Mouse (Mus musculus) layer of hippocampus, postnatal 10 days (tissue): Measurements from ENCODE around the gene Slc17a3. TPM values are rescaled to one million over a fixed set of nuclear protein-coding genes. Genes with fewer than 3 reads are reported as not detected.

Experiments used
- DNase-seq, 2 experiments: peaks; one replicate each; pipeline ENCODE4 v3.0.0; 2021; ENCODE audit warnings: low spot score in 2 of 2
- total RNA-seq, 2 experiments: library from RNA; stranded (reverse); gene quantifications; 2 replicates each; pipeline ENCODE4 v1.2.3; 2021

The Slc17a3 gene
- total RNA-seq, 2 experiments from 2014 or later = not detected

GRCm38 (mm10) chr13:23873141-23873540, 33.9 kb downstream of the Slc17a3 start:
- DNase-seq = no peak

- no peak for DNase-seq
Measured at GRCm38 (mm10) chr13:23879106-23879505, 39.9 kb downstream of the Slc17a3 start.

GRCm38 (mm10) chr13:23879636-23880035, 40.4 kb downstream of the Slc17a3 start:
- no peak for DNase-seq

- DNase-seq = no peak
Measured at GRCm38 (mm10) chr13:23885540-23885939, 46.3 kb downstream of the Slc17a3 start.

- DNase-seq = no peak
Measured at GRCm38 (mm10) chr13:23887026-23887725, 47.9 kb downstream of the Slc17a3 start.

- DNase-seq = no peak
Measured at GRCm38 (mm10) chr13:23889011-23889605, 49.9 kb downstream of the Slc17a3 start.

- no peak for DNase-seq
Measured at GRCm38 (mm10) chr13:23892592-23893268, 53.5 kb downstream of the Slc17a3 start.

GRCm38 (mm10) chr13:23893269-23893593, 54.0 kb downstream of the Slc17a3 start:
- no peak for DNase-seq

- no peak for DNase-seq
Measured at GRCm38 (mm10) chr13:23898242-23898641, 59.0 kb downstream of the Slc17a3 start.

- no peak for DNase-seq
Measured at GRCm38 (mm10) chr13:23906906-23907305, 67.7 kb downstream of the Slc17a3 start.

- DNase-seq = no peak
Measured at GRCm38 (mm10) chr13:23910121-23910520, 70.9 kb downstream of the Slc17a3 start.

Other genes with a start within 250 kb of the Slc17a3 start
- 1 to 10 TPM; 6.7 to 8.4 TPM for gene Hist1h2be, start 218.3 kb upstream of the Slc17a3 start, total RNA-seq
- 10 to 100 TPM; 69.3 to 81.5 TPM for gene Hist1h1e, start 216.9 kb upstream of the Slc17a3 start, total RNA-seq
- 1 to 10 TPM; 2.6 to 3.3 TPM for gene Hist1h2ac, start 155.5 kb upstream of the Slc17a3 start, total RNA-seq
- gene Hist1h2bc, start 155.2 kb upstream of the Slc17a3 start, total RNA-seq = 10 to 100 TPM; 27.9 to 28.0 TPM
- not detected for gene Hist1h1t, start 143.6 kb upstream of the Slc17a3 start, total RNA-seq
- 100 to 1,000 TPM; 102 to 111 TPM for gene Hist1h4c, start 141.0 kb upstream of the Slc17a3 start, total RNA-seq
- 1 to 10 TPM; 3.4 to 5.9 TPM for gene Hfe, start 128.6 kb upstream of the Slc17a3 start, total RNA-seq
- 100 to 1,000 TPM in 1 of 2 experiments, 10 to 100 TPM in 1; 87.1 to 106 TPM for gene Hist1h1c, start 100.6 kb upstream of the Slc17a3 start, total RNA-seq
- gene Hist1h3c, start 93.8 kb upstream of the Slc17a3 start, total RNA-seq = 10 to 100 TPM; 23.5 to 26.8 TPM
- gene Hist1h2bb, start 92.7 kb upstream of the Slc17a3 start, total RNA-seq = 10 to 100 TPM; 38.1 to 45.9 TPM
- 10 to 100 TPM; 65.7 to 68.4 TPM for gene Hist1h2ab, start 88.3 kb upstream of the Slc17a3 start, total RNA-seq
- gene Hist1h3b, start 87.2 kb upstream of the Slc17a3 start, total RNA-seq = 10 to 100 TPM; 67.7 to 73.1 TPM
- 10 to 100 TPM; 80.9 to 84.6 TPM for gene Hist1h4b, start 82.4 kb upstream of the Slc17a3 start, total RNA-seq
- 10 to 100 TPM; 71.9 to 72.7 TPM for gene Hist1h4a, start 78.2 kb upstream of the Slc17a3 start, total RNA-seq
- gene Hist1h3a, start 77.0 kb upstream of the Slc17a3 start, total RNA-seq = 10 to 100 TPM; 68.7 to 70.1 TPM
- 10 to 100 TPM; 47.3 to 51.5 TPM for gene Hist1h1a, start 75.8 kb upstream of the Slc17a3 start, total RNA-seq
- gene Trim38, start 69.5 kb upstream of the Slc17a3 start, total RNA-seq = not detected
- gene Slc17a2, start 32.4 kb upstream of the Slc17a3 start, total RNA-seq = not detected
- gene Slc17a1, start 28.3 kb downstream of the Slc17a3 start, total RNA-seq = not detected
- not detected for gene Slc17a4, start 75.6 kb downstream of the Slc17a3 start, total RNA-seq
- not detected for gene Hist1h2ba, start 94.7 kb downstream of the Slc17a3 start, total RNA-seq
- gene Hist1h2aa, start 95.0 kb downstream of the Slc17a3 start, total RNA-seq = not detected
- under 1 TPM; 0.75 to 0.78 TPM for gene Scgn, start 151.8 kb downstream of the Slc17a3 start, total RNA-seq